Mouse (Mus musculus) kidney, adult 2 months (tissue): ENCODE results near the gene Slc17a2.
A peak's percentile ranks its signal among the peaks of the same experiment; 100 is the strongest.

Source experiments
- CTCF ChIP-seq: fragments of 200-500 bp; conservative IDR thresholded peaks from 2 replicates; pipeline ENCODE4 v1.5.1; 2011; ENCODE audit warnings: low read depth, mild to moderate bottlenecking, control low read depth, low read length, moderate library complexity, mixed read lengths; ENCODE audit not compliant: insufficient read depth, insufficient read length
- POLR2A ChIP-seq: fragments of 200-500 bp; IDR thresholded peaks from one replicate; pipeline ENCODE4 v1.6.1; 2011; ENCODE audit warnings: low read depth, low read length, control low read depth

GRCm38 (mm10) chr13:23792520-23792919 lies 14.3 kb upstream of the Slc17a2 start:
- 0 out of 2 replicates have a peak, but pooled peaks have one; percentile 18 for TF ChIP-seq CTCF
- TF ChIP-seq POLR2A, result no peak
